Mouse (Mus musculus): Measurements from ENCODE around the gene Kdm8.

DNA sequence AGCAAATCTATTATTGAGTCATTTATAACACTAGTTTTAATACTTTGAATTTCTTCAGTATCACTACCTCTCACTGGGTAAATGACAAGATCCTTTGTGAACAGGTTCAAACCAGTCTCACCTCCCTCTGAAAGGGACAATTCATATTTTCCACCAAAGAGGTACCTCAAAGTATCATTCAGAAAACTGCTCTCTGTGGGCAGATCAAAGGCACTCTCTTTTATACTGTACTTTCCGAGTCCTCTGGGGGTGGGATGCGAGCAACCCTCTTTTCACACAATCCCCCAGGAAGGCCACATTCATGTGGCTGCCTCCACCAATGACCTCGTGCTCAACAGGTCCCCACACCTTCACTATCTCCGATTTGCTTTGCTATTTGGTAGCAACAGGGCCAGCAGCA, 30.1 kb downstream of the Kdm8 start:
- TF ChIP-seq TCF12 (IDR thresholded peaks at IDR 0.05; ENCODE audit: insufficient read depth, poor library complexity, severe bottlenecking) (no peak), REST (IDR thresholded peaks at IDR 0.05; ENCODE audit: insufficient read depth, insufficient read length) (no peak)
